Mouse (Mus musculus): ENCODE measurements at regions not wholly inside any gene's neighbourhood (a gene's known extent, or its start where the extent isn't known, plus 50 kb on each side); places are given as distances from the start of the nearest gene placed in this dataset.

GRCm38 (mm10) chr6:98606680-98607079 is 264.1 kb upstream of the Gm765 start:
- no peak overlapping the region for H3K4me3 ChIP-seq
- no peak for ATAC-seq (ENCODE audit: insufficient number of reproducible peaks, insufficient read depth, low FRiP score, low TSS enrichment)
- no peak overlapping the region for H3K9ac ChIP-seq
- 85% methylated on average over 3 of the region's 3 CpGs for WGBS
- no peak overlapping the region for H3K27ac ChIP-seq
- no peak overlapping the region for H3K4me2 ChIP-seq (replicated peaks)
- H3K27me3 ChIP-seq: no peaks in the 10 kb centered on the region
- H3K9me3 ChIP-seq: no peaks in the 10 kb centered on the region
- no peaks in the 10 kb centered on the region for H3K36me3 ChIP-seq
- H3K4me1 ChIP-seq: no peaks in the 10 kb centered on the region

GRCm38 (mm10) chr6:98597612-98598011 is 255.1 kb upstream of the Gm765 start:
- Histone ChIP-seq H3K27ac (no peak overlapping the region), H3K9ac (no peak overlapping the region), H3K4me1 (no peaks in the 10 kb centered on the region), H3K4me2 (replicated peaks) (no peak overlapping the region), H3K36me3 (no peaks in the 10 kb centered on the region), H3K4me3 (no peak overlapping the region), H3K27me3 (no peaks in the 10 kb centered on the region), H3K9me3 (no peaks in the 10 kb centered on the region)
- WGBS: 91% methylated on average over 6 of the region's 6 CpGs
- ATAC-seq (ENCODE audit: insufficient number of reproducible peaks, insufficient read depth, low FRiP score, low TSS enrichment): no peak

GRCm38 (mm10) chr6:98590989-98591388 is 248.4 kb upstream of the Gm765 start:
- WGBS: 67% methylated on average over 4 of the region's 4 CpGs
- H3K4me2 ChIP-seq (replicated peaks): no peak overlapping the region
- H3K4me1 ChIP-seq: no peaks in the 10 kb centered on the region
- no peak overlapping the region for H3K4me3 ChIP-seq
- no peaks in the 10 kb centered on the region for H3K27me3 ChIP-seq
- no peak overlapping the region for H3K27ac ChIP-seq
- no peak for ATAC-seq (ENCODE audit: insufficient number of reproducible peaks, insufficient read depth, low FRiP score, low TSS enrichment)
- no peaks in the 10 kb centered on the region for H3K9me3 ChIP-seq
- H3K9ac ChIP-seq: no peak overlapping the region
- no peaks in the 10 kb centered on the region for H3K36me3 ChIP-seq

- no peaks in the 10 kb centered on the region for H3K27me3 ChIP-seq
- H3K4me3 ChIP-seq: no peak overlapping the region
- H3K4me2 ChIP-seq (replicated peaks): no peak overlapping the region
- ATAC-seq (ENCODE audit: insufficient number of reproducible peaks, insufficient read depth, low FRiP score, low TSS enrichment): no peak
- no peaks in the 10 kb centered on the region for H3K4me1 ChIP-seq
- no peaks in the 10 kb centered on the region for H3K36me3 ChIP-seq
- H3K9ac ChIP-seq: no peak overlapping the region
- H3K27ac ChIP-seq: no peak overlapping the region
- H3K9me3 ChIP-seq: no peaks in the 10 kb centered on the region
- WGBS: 79% methylated on average over 4 of the region's 4 CpGs
Measured at GRCm38 (mm10) chr6:98588979-98589378, 246.4 kb upstream of the Gm765 start.

GRCm38 (mm10) chr6:98584541-98584940 is 242.0 kb upstream of the Gm765 start:
- ATAC-seq (ENCODE audit: insufficient number of reproducible peaks, insufficient read depth, low FRiP score, low TSS enrichment): no peak
- WGBS: 80% methylated on average over 4 of the region's 4 CpGs
- H3K36me3 ChIP-seq: no peaks in the 10 kb centered on the region
- H3K9ac ChIP-seq: no peak overlapping the region
- H3K27ac ChIP-seq: no peak overlapping the region
- peaks cover 4% of the 10 kb centered on the region; the same call in 1 of the 2 replicates for H3K4me1 ChIP-seq
- H3K27me3 ChIP-seq: no peaks in the 10 kb centered on the region
- H3K4me3 ChIP-seq: no peak overlapping the region
- H3K4me2 ChIP-seq (replicated peaks): no peak overlapping the region
- no peaks in the 10 kb centered on the region for H3K9me3 ChIP-seq

GRCm38 (mm10) chr6:98582826-98583225 is 240.3 kb upstream of the Gm765 start:
- Histone ChIP-seq H3K9ac (no peak overlapping the region), H3K4me2 (replicated peaks) (no peak overlapping the region), H3K36me3 (no peaks in the 10 kb centered on the region), H3K4me1 (peaks cover 4% of the 10 kb centered on the region; the same call in 1 of the 2 replicates), H3K9me3 (no peaks in the 10 kb centered on the region), H3K27ac (no peak overlapping the region), H3K27me3 (no peaks in the 10 kb centered on the region), H3K4me3 (no peak overlapping the region)
- no peak for ATAC-seq (ENCODE audit: insufficient number of reproducible peaks, insufficient read depth, low FRiP score, low TSS enrichment)
- 34% methylated on average over 2 of the region's 2 CpGs for WGBS

GRCm38 (mm10) chr6:98575227-98575626 is 232.7 kb upstream of the Gm765 start:
- Histone ChIP-seq H3K36me3 (no peaks in the 10 kb centered on the region), H3K4me3 (no peak overlapping the region), H3K27ac (no peak overlapping the region), H3K9ac (no peak overlapping the region), H3K27me3 (no peaks in the 10 kb centered on the region), H3K9me3 (no peaks in the 10 kb centered on the region), H3K4me1 (no peaks in the 10 kb centered on the region), H3K4me2 (replicated peaks) (no peak overlapping the region)
- no peak for ATAC-seq (ENCODE audit: insufficient number of reproducible peaks, insufficient read depth, low FRiP score, low TSS enrichment)
- WGBS: 91% methylated on average over 1 of the region's 1 CpGs

- no peak overlapping the region for H3K9ac ChIP-seq
- no peaks in the 10 kb centered on the region for H3K4me1 ChIP-seq
- H3K4me2 ChIP-seq (replicated peaks): no peak overlapping the region
- no peak overlapping the region for H3K4me3 ChIP-seq
- ATAC-seq (ENCODE audit: insufficient number of reproducible peaks, insufficient read depth, low FRiP score, low TSS enrichment): no peak
- 85% methylated on average over 1 of the region's 1 CpGs for WGBS
- no peaks in the 10 kb centered on the region for H3K36me3 ChIP-seq
- H3K27me3 ChIP-seq: no peaks in the 10 kb centered on the region
- H3K27ac ChIP-seq: no peak overlapping the region
- H3K9me3 ChIP-seq: no peaks in the 10 kb centered on the region
Measured at GRCm38 (mm10) chr6:98555702-98556101, 213.1 kb upstream of the Gm765 start.

- H3K4me2 ChIP-seq (replicated peaks): no peak overlapping the region
- H3K36me3 ChIP-seq: no peaks in the 10 kb centered on the region
- H3K4me1 ChIP-seq: no peaks in the 10 kb centered on the region
- whole genome bisulfite sequencing: 69% methylated on average over 1 of the region's 1 CpGs
- H3K27me3 ChIP-seq: no peaks in the 10 kb centered on the region
- no peak overlapping the region for H3K27ac ChIP-seq
- ATAC-seq (ENCODE audit: insufficient number of reproducible peaks, insufficient read depth, low FRiP score, low TSS enrichment): no peak
- no peaks in the 10 kb centered on the region for H3K9me3 ChIP-seq
- no peak overlapping the region for H3K9ac ChIP-seq
- H3K4me3 ChIP-seq: no peak overlapping the region
Measured at GRCm38 (mm10) chr6:98553922-98554321, 211.4 kb upstream of the Gm765 start.

- 86% methylated on average over 3 of the region's 3 CpGs for WGBS
- Histone ChIP-seq H3K27me3 (no peaks in the 10 kb centered on the region), H3K4me1 (no peaks in the 10 kb centered on the region), H3K4me2 (replicated peaks) (no peak overlapping the region), H3K36me3 (no peaks in the 10 kb centered on the region), H3K9me3 (no peaks in the 10 kb centered on the region), H3K27ac (no peak overlapping the region), H3K9ac (no peak overlapping the region), H3K4me3 (no peak overlapping the region)
- ATAC-seq (ENCODE audit: insufficient number of reproducible peaks, insufficient read depth, low FRiP score, low TSS enrichment): no peak
Measured at GRCm38 (mm10) chr6:98551781-98552180, 209.2 kb upstream of the Gm765 start.

GRCm38 (mm10) chr6:98526882-98527440 is 184.4 kb upstream of the Gm765 start:
- Histone ChIP-seq H3K36me3 (no peaks in the 10 kb centered on the region), H3K9ac (no peak overlapping the region), H3K27ac (no peak overlapping the region), H3K4me2 (replicated peaks) (no peak overlapping the region), H3K4me3 (no peak overlapping the region), H3K9me3 (no peaks in the 10 kb centered on the region), H3K27me3 (no peaks in the 10 kb centered on the region), H3K4me1 (no peaks in the 10 kb centered on the region; the same call in 1 of the 2 replicates)
- ATAC-seq (ENCODE audit: insufficient number of reproducible peaks, insufficient read depth, low FRiP score, low TSS enrichment): no peak
- 56% methylated on average over 15 of the region's 15 CpGs for WGBS

GRCm38 (mm10) chr6:98525286-98525685 is 182.7 kb upstream of the Gm765 start:
- no peak for ATAC-seq (ENCODE audit: insufficient number of reproducible peaks, insufficient read depth, low FRiP score, low TSS enrichment)
- H3K4me2 ChIP-seq (replicated peaks): no peak overlapping the region

GRCm38 (mm10) chr6:98524659-98525058 is 182.1 kb upstream of the Gm765 start:
- H3K27ac ChIP-seq: no peak overlapping the region
- WGBS: 63% methylated on average over 2 of the region's 2 CpGs

More at GRCm38 (mm10) chr6:98525286-98525685, 182.7 kb upstream of the Gm765 start:
- Histone ChIP-seq H3K36me3 (no peaks in the 10 kb centered on the region), H3K27me3 (no peaks in the 10 kb centered on the region), H3K4me3 (no peak overlapping the region), H3K4me1 (peaks cover 5% of the 10 kb centered on the region; the same call in 1 of the 2 replicates), H3K9ac (no peak overlapping the region), H3K27ac (no peak overlapping the region), H3K9me3 (no peaks in the 10 kb centered on the region)
- 6% methylated on average over 6 of the region's 6 CpGs for WGBS

More at GRCm38 (mm10) chr6:98524659-98525058, 182.1 kb upstream of the Gm765 start:
- Histone ChIP-seq H3K4me1 (peaks cover 5% of the 10 kb centered on the region; the same call in 1 of the 2 replicates), H3K9me3 (no peaks in the 10 kb centered on the region), H3K4me2 (replicated peaks) (no peak overlapping the region), H3K9ac (no peak overlapping the region), H3K36me3 (no peaks in the 10 kb centered on the region), H3K27me3 (no peaks in the 10 kb centered on the region), H3K4me3 (no peak overlapping the region)
- no peak for ATAC-seq (ENCODE audit: insufficient number of reproducible peaks, insufficient read depth, low FRiP score, low TSS enrichment)

All from embryonic facial prominence, embryonic 12.5 days (tissue).